ENCODE assay signal across 13 mouse cellular contexts in genomic region chr13:103285036-103285435, GRCm38 (mm10). TPM values are rescaled to one million over a fixed set of nuclear protein-coding genes. Genes with fewer than 3 reads are reported as not detected.
DNase-seq lines count a peak whose midpoint lies in the region; ATAC-seq lines count a peak whose summit lies in the region.
"Had no signal": no experiment of that assay in that cellular context is flagged by ENCODE, and none has a peak within 500 bp of the region (broad histone marks: within the 10 kb centered on the region; RNA-seq: fewer than 3 reads in every experiment).

No protein-coding gene starts in this region.

- ATAC-seq in frontal cortex, adult (ENCODE audit: low TSS enrichment) = peak; percentile 83
- ATAC-seq: forebrain, embryonic 15.5 days had no signal

- no peak for DNase-seq in frontal cortex, postnatal 10 days (ENCODE audit: low spot score in 2 of 2)
- DNase-seq in left cerebral cortex, adult 11 months (ENCODE audit: low spot score) = peak; percentile 4
- no peak for DNase-seq in left cerebral cortex, adult 8-10 months (ENCODE audit: low spot score in 2 of 2)
- peak; percentile 25 for DNase-seq in right cerebral cortex, adult 18-20 months
- no peak for DNase-seq in right cerebral cortex, adult 2 months (ENCODE audit: low spot score in 2 of 2)
- DNase-seq in spleen, adult 12 weeks (ENCODE audit: low spot score) = no peak
- DNase-seq: cerebellum, adult 2 months; cerebellum, postnatal 10 days; gastrocnemius, postnatal 10 days; heart, adult 2 months; heart, postnatal 14 days had no signal

RNA-seq across cellular contexts. Expression of gene Mast4, which starts 49.3 kb away (rescaled TPM):
- total RNA-seq in left cerebral cortex, adult 8-10 months (2022) = 10 to 100 TPM; 50.1 to 60.0 (median 54.7) TPM

Comparison
In these comparisons a context has a peak if more than half of its experiments do, and no peak if none do; other contexts are left out.
1. DNase-seq: peak in left cerebral cortex, adult 11 months (single experiment) and right cerebral cortex, adult 18-20 months (single experiment); none in frontal cortex, postnatal 10 days (0 of 2), left cerebral cortex, adult 8-10 months (0 of 2), right cerebral cortex, adult 2 months (0 of 2) and spleen, adult 12 weeks (single experiment).